Mouse (Mus musculus) MEL (cell line): ENCODE results near the gene Ascc2.

Experiments
- CTCF ChIP-seq, 3 experiments: IDR thresholded peaks in 2 of 3; conservative IDR thresholded peaks in 1 of 3; 2 replicates each; pipeline ENCODE4 v1.5.1; 2011 to 2012; ENCODE audit warnings: low read length in 3 of 3, low read depth in 2 of 3, mild to moderate bottlenecking in 2 of 3, improper control_type of control experiment in 1 of 3, inconsistent platforms in 1 of 3, mixed read lengths in 1 of 3, moderate library complexity in 1 of 3; ENCODE audit not compliant: control insufficient read depth in 1 of 3, insufficient read depth in 1 of 3, poor library complexity in 1 of 3, severe bottlenecking in 1 of 3
- E2F4 ChIP-seq: IDR thresholded peaks from 2 replicates; pipeline ENCODE4 v1.6.1; 2011; ENCODE audit warnings: low read depth, low read length, improper control_type of control experiment, borderline replicate concordance
- GATA1 ChIP-seq: IDR thresholded peaks from 2 replicates; pipeline ENCODE4 v1.6.1; 2011; ENCODE audit warnings: low read depth, low read length, improper control_type of control experiment
- MXI1 ChIP-seq: IDR thresholded peaks from 2 replicates; pipeline ENCODE4 v1.6.1; 2011; ENCODE audit warnings: mild to moderate bottlenecking, low read depth, low read length, improper control_type of control experiment
- POLR2A ChIP-seq, 2 experiments: IDR thresholded peaks; 2 replicates each; pipeline ENCODE4 v1.6.1; 2011 to 2012; ENCODE audit warnings: low read length in 2 of 2, mild to moderate bottlenecking in 2 of 2, control low read depth in 1 of 2, improper control_type of control experiment in 1 of 2, low read depth in 1 of 2, moderate library complexity in 1 of 2; ENCODE audit not compliant: control insufficient read depth in 1 of 2, insufficient read depth in 1 of 2, poor library complexity in 1 of 2
- RCOR1 ChIP-seq: IDR thresholded peaks from 2 replicates; pipeline ENCODE4 v1.6.1; 2012; ENCODE audit warnings: low read depth, mild to moderate bottlenecking, inconsistent platforms, low read length, improper control_type of control experiment
- USF2 ChIP-seq, 2 experiments: IDR thresholded peaks; 2 replicates each; pipeline ENCODE4 v1.6.1; 2011 to 2012; ENCODE audit warnings: improper control_type of control experiment in 2 of 2, low read length in 2 of 2, borderline replicate concordance in 1 of 2, inconsistent platforms in 1 of 2, low read depth in 1 of 2, mild to moderate bottlenecking in 1 of 2; ENCODE audit not compliant: insufficient read depth in 1 of 2

- TF ChIP-seq POLR2A (IDR thresholded peaks at IDR 0.05; ENCODE audit: control insufficient read depth in 1 of 2, insufficient read depth in 1 of 2, low read depth in 1 of 2, low read length in 2 of 2, poor library complexity in 1 of 2): no peak
- TF ChIP-seq GATA1: no peak
- TF ChIP-seq MXI1: no peak
- TF ChIP-seq USF2 (IDR thresholded peaks at IDR 0.05; ENCODE audit: borderline replicate concordance in 1 of 2, insufficient read depth in 1 of 2, low read depth in 1 of 2, low read length in 2 of 2): no peak
- no peak for TF ChIP-seq CTCF (IDR thresholded peaks at IDR 0.05 in 2 of 3, conservative IDR thresholded peaks at IDR 0.05 in 1 of 3; ENCODE audit: control insufficient read depth in 1 of 3, insufficient read depth in 1 of 3, low read depth in 2 of 3, low read length in 3 of 3, poor library complexity in 1 of 3, severe bottlenecking in 1 of 3)
- no peak for TF ChIP-seq RCOR1
- no peak for TF ChIP-seq E2F4
Measured at GRCm38 (mm10) chr11:4627636-4628035, 9.9 kb upstream of the Ascc2 start.
